Mouse (Mus musculus) CD4-positive, CD25-positive, alpha-beta regulatory T cell, adult 2 months (primary cell): ENCODE results near the gene Brwd1.
"Not testable (repeated sequence)": the region's sequence is repeated elsewhere in the genome, so short reads cannot be mapped to it uniquely, and the experiment has no call there.

ENCODE experiments used
- DNase-seq: peaks from one replicate; pipeline ENCODE4 v3.0.0-alpha.2; 2012; ENCODE audit warnings: low read depth, low spot score

Brwd1 gene

DNA sequence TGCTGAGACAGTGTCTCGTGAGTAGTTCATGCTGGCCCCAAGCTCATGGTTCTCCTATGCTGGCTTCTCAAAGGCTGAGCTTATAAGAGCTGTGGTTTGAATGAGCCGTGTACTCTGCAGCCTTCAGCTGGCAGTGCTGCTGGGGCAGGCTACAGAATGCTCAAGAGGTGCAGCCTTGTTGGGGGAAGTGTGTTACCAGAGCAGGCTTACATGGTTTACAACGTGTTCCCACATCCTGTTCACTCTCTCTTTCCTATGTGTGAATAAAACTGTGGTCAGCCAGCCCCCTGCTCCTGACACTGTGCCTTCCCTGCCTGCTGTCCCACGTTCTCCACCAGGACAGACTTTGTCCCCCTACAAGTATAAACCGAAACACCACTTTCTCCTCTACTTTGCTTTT is 97.4 kb downstream of the Brwd1 start:
- peak; percentile 51 for DNase-seq

DNA sequence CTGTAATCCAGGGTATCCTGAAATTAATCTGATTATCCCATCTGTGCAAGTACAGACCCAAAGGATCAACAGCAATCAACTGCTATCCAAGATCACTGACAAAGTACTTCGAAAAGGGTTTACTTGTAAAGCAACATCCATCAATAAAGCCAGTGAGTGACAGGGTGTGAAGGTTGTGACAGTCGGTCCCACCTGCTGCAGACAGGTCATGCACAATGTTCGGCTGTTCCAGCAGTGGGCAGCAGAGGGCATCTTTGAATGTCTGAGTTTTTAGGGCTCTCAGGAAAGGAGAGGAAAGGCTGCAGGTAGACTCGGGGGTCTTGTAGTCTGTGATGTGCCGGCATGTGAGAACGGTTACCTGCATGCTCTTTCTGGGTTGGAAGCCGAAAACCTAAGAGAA is 98.7 kb downstream of the Brwd1 start:
- DNase-seq, result peak; percentile 69

DNA sequence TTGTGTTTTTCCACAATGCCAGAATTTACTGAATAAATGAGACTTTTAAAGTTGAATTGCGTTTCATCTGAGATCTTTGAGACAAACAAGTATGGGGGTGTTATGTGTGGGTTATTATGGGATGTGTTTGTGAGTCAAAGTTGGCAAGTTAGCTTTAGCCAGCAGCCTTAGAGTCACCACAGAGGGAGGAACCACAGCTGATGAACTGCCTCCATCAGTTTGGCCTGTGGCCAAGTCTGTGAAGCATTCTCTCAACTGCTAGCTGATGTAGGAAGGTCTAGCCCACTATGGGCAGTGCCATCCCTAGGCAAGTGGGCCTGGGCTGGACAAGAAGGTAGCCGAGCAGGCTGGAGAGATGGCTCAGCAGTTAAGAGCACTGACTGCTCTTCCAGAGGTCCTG is 111.5 kb downstream of the Brwd1 start:
- no peak for DNase-seq

DNA sequence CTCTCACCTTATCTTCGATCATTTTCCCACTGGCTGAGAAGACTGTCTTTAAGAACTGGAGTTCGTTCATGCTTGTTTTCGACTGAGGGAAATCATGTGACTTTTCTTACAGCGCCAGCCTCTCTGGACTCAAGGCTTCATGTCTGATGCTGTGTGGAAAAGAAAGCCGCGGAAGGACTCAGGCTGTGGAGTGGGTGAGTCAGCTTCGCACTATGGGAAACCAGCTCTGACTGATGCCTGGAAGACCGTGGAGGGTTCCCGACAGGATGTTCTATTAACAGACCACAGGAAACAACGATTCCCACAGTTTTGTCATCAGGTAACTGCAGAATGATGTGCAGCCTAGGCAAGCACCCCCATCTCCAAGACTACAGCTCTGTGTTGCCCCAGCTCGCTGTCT is 114.9 kb downstream of the Brwd1 start:
- DNase-seq, result no peak

DNA sequence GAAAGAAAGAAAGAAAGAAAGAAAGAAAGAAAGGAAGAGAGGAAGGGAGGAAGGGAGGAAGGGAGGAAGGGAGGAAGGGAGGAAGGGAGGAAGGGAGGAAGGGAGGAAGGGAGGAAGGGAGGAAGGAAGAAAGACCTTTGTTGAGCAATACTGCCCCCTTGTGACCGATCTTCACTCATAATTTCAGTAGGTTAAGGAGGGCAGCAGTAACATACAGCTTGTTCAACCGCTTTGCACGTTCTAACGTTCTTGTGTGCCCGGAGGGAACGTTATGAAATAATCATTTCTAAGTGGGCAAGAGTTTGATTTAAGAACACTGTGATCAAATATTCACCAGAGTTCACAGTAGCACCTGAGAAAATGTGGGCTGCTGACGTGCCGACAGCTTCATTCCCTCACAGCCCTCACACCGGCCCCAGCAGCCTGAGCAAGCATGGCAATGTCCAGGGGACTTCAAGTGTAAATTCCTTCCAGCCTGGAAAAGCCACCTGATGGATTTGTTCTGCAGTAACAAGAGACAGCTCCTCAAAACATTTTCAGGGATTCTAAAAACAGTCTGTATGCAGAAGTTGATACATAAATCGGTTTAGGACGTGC is 117.8 kb downstream of the Brwd1 start:
- DNase-seq, result peak; percentile 76

DNA sequence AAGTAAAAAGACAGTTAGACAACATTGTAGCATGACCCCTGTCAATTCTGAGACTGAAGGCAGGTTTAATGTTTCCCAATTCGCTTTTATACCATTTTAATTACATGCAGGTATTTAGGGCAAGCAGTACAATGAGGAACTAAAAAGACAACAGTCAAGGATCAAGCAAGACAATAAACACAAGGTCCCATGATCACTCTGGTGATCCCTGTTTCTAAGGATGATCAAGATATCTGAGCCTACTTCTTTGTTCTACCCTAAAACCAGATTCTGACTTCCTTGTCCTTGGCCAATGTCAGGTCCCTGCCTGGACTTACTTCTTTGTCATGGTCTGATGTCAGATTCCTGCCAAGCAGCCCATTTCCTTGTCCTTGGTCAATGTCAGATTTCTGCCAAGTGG is 120.8 kb downstream of the Brwd1 start:
- DNase-seq, result not testable (repeated sequence)

DNA sequence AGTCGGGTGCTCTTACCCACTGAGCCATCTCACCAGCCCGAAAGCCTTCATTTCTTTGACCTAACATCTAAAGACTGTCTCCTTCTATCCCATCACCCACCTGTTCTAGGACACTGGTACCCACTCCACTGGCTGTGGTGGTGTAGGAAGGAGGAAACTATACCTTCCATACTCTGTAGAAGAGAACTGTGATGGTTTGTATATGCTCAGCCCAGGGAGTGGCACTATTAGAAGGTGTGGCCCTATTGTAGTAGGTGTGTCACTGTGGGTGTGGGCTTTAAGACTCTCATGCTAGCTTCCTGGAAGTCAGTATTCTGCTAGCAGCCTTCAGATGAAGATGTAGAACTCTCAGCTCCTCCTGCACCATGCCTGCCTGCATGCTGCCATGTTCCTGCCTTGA is 121.6 kb downstream of the Brwd1 start:
- not testable (repeated sequence) for DNase-seq

DNA sequence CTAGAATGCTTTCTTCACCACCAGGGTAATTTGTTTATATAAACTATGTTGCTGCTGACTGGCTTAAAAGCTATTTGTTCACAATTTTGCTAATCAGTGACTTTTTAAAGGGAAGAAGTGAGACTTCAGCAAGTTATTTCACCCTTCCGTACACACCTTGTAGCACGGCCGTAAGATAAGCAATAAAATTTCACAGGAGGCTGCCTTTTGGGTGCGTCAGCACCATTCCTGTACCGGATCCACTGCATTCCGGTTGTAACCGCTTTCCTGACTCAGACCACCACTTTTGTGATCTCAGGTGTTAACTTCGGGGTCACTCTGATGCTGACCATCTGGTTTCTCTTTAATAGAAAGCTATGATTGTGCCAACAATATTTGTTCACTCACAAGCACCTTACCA is 124.2 kb downstream of the Brwd1 start:
- no peak for DNase-seq

DNA sequence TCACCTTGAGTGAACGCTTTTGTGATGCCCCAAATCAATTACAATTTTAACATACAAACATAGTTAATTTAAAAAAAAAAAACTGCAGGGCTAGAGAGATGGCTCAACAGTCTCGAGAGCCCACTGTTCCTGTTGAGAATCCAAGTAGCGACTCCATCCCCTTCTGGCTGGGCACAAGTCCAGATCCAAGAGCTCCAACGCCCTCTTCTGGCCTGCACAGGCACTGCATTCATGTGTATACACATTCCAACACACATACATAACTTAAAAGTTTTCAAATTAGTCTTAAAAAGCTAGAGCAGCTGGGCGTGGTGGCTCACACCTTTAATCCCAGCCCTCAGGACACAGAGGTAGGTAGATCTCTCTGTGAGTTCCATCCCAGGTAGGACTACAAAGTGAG is 125.7 kb downstream of the Brwd1 start:
- DNase-seq, result peak; percentile 33

DNA sequence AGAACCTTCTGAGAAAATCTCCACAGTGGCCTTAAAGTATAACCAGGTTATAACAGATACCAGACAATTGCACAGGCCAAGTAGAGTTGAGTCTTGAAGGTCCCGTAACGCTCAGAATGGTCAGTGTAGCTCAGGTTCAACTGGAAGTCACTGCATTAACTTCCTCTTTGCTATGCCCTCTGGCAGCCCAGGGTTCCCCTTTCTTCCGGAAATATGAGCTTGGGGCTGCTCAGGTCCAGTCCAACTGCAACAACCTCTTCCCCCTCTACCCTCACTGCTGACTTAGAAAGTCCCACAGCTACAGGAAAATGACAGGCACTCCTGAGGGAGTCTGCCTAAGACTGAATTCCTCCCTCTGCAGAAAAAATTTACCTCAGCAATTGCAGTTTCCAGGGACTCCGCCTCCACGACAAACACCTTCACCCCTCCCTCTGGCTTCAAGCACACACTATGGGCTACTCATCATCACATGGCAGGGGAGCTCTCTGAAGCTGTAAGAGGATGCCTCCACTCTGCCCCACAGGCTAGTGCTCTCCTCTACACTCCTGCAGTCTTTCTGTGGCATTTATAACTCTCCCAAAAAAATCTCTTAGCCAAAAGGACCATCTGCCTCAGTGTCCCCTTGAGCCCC is 126.5 kb downstream of the Brwd1 start:
- DNase-seq, result no peak

DNA sequence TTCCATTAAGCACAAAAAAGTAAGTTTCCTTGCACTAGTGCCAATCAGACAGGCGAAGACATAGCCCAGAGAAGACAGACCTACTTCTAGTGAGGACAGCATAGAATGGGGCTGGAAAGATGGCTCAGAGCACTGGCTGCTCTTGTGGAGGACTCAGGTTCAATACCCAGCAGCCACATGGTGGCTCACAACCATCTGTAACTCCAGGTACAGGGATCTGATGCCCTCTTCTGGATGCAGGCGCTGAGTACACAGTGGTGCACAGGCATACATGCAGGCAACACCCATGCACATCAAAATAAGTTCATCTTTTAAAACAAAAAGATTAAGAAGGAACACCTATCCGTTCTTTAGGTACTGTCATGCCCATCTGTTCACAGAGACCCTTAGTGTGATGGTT is 128.0 kb downstream of the Brwd1 start:
- DNase-seq, result no peak

DNA sequence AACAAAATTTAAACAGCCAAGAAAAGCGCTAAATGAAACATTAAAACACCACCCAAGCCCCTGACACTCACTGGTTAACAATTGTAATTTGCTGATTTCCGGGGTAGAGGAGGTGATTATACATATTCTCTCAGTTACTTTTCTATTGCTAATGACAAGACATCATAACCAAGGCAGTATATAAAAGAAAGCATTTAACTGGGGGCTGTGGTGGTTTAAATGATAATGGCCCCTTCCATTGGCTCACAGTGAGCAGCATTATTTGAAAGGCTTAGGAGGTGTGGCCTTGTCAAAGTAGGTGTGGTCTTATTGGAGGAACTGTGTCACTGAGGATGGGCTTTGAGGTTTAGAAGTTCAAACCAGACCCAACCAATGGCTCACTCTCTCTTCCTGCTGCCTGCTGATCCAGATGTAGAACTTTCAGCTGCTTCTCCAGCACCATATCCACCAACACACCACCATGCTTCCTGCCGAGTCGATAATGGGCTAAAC is 129.1 kb downstream of the Brwd1 start:
- no peak for DNase-seq

DNA sequence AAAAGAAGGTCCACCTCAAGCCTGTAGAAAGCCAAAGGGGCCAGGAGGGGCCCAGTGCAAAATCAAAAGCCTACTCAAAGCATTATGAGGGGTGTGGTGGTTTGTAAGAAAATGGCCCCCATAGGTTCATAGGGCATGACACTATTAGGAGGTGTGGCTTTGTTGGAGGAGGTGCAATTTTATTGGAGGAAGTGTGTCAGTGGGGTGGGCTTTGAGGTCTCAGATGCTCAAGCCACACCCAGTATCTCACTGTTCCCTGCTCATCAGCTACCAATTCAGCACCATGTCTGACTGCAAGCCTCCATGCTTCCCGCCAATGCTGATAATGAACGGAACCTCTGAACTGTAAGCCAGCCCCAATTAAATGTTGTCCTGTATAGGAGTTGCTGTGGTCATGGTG is 130.9 kb downstream of the Brwd1 start:
- no peak for DNase-seq

DNA sequence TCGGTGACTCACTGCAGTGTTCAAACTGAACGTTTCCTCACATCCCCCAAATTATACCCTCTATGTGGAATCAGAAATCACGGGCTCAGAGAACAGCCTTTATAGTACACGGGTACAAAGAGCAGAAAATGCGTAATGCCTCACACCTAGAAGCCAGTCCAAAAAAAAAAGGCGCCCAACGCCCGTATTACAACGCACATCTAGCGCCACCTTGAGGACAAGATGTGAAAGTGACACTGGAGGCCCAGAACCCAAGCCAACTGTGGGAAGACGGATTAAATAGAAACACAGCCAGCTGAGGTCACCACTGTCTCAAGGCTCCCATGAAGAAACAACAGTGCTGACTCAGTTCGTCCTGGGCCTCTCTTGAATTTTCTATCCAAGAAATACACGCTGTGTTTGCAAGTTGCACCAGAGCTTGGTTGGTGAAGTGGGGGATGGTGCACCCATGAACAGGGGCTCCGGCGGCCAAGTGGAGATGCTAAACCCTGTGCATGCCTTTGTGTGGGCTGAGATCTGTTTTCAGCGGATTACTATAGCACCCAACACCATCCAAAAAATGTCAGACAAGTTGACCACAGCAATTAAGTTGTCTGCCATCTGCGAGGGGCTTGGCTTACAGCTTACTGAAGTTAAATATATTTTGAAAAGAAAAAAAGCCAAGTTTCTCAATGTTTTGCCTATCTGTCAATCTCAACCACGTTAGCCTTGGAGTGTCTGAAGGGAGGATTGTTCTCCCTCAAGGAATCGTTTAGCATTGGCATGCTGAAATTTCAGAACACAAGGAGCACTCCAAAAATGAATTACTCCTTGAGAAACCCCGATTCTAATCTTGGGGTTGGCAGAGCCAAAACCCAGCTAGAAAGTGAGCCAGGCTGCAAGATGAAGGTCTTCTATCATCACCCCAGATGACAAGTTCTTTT is 136.7 kb downstream of the Brwd1 start:
- peak; percentile 86 for DNase-seq

DNA sequence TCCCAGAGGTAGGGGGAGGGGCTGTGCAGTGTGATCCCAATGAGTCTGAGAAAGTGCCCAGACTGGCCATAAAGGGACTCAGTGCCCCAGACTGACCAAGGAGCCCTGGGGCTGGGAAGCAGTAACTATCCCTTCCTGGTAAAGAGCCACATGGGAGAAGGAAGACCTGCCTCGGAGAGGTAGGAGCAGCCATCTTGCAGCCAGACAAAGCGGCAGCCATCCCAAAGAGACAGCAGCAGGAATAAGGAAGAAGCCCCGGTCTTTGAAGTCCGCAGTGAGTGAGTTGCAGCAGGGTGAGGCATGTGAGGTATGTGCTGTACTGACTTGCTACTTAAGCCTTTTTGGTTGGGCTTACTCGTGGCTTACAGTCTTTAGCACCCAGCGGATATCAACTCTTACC is 139.1 kb downstream of the Brwd1 start:
- no peak for DNase-seq
